Mouse (Mus musculus) retina, embryonic 14.5 days (tissue): ENCODE data around the gene Rpl13.

ENCODE experiments used
- DNase-seq: peaks from one replicate; pipeline ENCODE4 v3.0.0-alpha.2; 2015; ENCODE audit warnings: low spot score

Gene Rpl13

DNA sequence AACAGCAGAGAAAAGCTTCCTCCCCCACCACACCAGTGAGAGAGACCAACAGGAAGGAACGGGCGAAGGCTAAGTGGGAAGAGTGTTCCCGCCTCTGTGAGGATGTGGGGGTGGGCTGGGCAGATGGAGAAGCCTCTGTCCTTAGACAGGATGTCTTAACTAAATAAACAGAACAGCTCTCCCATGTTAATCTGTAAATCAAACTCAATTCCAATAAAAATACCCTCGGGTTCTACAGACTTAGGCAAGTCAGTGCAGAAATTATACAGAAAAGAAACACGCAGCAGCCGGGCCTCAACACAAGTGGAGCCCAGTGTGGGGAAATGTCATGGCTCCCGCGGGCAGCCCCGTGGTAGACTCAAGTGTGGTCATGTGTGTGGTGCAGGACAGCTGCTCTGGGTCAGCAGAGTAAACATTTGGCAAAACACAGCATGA lies 48.6 kb downstream of the Rpl13 start:
- DNase-seq, result no peak
